Mouse (Mus musculus): ENCODE results near the gene Gm8159.
"Not testable (repeated sequence)": the region's sequence is repeated elsewhere in the genome, so short reads cannot be mapped to it uniquely, and the experiment has no call there.

- TF ChIP-seq POLR2A (IDR thresholded peaks at IDR 0.05; ENCODE audit: insufficient read depth, low read depth, low read length); CTCF (IDR thresholded peaks at IDR 0.05): not testable (repeated sequence)
Observed at GRCm38 (mm10) chr14:4632052-4632451, at the start of gene Gm8159.
